Mouse (Mus musculus): ENCODE measurements around the gene Psmb3.

DNA sequence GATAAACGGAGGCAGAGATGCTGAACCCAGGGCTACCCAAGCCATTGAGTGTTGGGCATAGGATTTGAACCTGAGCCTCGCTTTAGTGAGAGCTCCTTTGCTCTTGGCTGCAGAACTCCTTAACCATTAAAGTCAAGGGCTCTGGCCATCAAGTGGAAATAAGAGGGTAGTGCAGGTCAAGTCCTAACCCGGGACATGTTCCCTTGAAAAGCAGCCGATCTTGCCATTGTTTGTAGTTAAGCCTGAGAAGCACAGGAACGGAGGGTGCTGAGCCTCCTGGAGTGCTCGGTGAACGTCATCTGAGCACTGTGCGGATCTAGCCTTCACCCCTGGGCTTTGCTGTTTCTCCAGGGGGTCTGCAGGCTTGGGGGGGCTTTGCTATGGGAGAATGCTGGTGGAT is 25.4 kb upstream of the Psmb3 start:
- 0 out of 2 replicates have a peak, but pooled peaks have one; percentile 7 for TF ChIP-seq CTCF (IDR thresholded peaks at IDR 0.05)
- no peak for TF ChIP-seq EP300 (IDR thresholded peaks at IDR 0.05; ENCODE audit: insufficient read depth, low read depth, low read length)
- no peak for TF ChIP-seq POLR2A (IDR thresholded peaks at IDR 0.05; ENCODE audit: insufficient read depth, low read depth, low read length)
